Mouse (Mus musculus) kidney, adult 10 weeks (tissue): ENCODE measurements around the gene Atp11a. TPM values are rescaled to one million over a fixed set of nuclear protein-coding genes. Genes with fewer than 3 reads are reported as not detected.

Source experiments
- polyA plus RNA-seq: library from polyadenylated mRNA; stranded (reverse); fragments of 350-450 nt; fragmentation: Illumina TruSeq; extraction: RNeasy Lipid Tissue Mini Kit (QIAGEN cat#74804); gene quantifications from one replicate; pipeline ENCODE4 v1.2.3, GENCODE M21; 2014; ENCODE audit warnings: low read depth, low replicate concordance

The Atp11a gene
- polyA plus RNA-seq: 113 TPM

GRCm38 (mm10) chr8:12756391-12757157 is at the start of gene Atp11a:
Atp11a (plus strand) TSS chr8:12757014.

GRCm38 (mm10) chr8:12873357-12874046 is 116.7 kb downstream of the Atp11a start, which contains the start of gene Mcf2l:
Mcf2l (plus strand) TSS chr8:12873806.

Other genes starting within 250 kb of the Atp11a start
- not detected for gene Spaca7, start 184.0 kb upstream of the Atp11a start, polyA plus RNA-seq
- gene Tubgcp3, start 84.8 kb upstream of the Atp11a start, polyA plus RNA-seq: 22.2 TPM
- 7.0 TPM for gene Mcf2l, start 116.8 kb downstream of the Atp11a start, polyA plus RNA-seq